Mouse (Mus musculus): ENCODE results near the gene Hoxa3.
A peak's percentile ranks its signal among the peaks of the same experiment; 100 is the strongest.

Gene Hoxa3

DNA sequence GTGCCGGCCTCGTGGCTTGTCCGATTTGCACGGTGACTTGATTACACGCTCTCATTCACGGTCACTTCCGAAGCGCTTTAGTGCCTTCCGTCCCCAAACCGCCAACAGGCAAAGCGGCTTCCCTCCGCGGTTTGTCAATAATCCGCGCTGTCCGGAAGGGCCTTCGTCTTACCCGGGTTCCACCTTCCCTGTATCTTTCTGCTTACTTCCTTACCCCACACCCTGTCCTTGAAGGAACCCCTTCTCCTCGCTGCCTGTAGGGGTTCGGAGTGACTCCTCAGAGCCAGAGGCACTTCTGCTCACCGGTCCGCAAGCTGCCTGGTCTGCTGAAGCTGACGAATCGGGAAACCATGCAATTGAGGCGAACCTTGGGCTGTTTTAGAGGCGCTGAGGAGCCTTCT is 33.3 kb upstream of the Hoxa3 start:
- DNase-seq = no peak

DNA sequence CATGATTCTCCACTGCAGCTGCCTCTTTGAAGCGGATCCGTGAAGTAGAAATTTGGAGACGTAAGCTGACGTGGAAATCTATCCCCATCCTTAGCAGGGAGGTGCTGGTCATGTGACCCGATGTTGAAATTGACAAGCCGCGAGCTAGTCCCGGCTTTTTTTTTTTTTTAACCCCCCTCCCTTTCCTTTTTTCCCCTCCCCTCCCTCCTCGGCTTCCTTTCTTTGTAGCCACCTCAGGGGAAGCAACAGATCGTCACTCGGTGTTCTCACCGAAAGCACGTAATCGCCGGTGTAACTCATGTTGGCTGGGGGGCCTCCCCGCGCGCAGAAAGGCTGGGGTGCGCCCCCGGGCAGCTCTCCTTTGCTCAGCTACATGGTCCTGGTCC is 32.6 kb upstream of the Hoxa3 start, which contains the start of gene Hoxa11:
Hoxa11 (minus strand) TSS at position 54 of the 386 bp plus-strand sequence.
- no peak for DNase-seq

DNA sequence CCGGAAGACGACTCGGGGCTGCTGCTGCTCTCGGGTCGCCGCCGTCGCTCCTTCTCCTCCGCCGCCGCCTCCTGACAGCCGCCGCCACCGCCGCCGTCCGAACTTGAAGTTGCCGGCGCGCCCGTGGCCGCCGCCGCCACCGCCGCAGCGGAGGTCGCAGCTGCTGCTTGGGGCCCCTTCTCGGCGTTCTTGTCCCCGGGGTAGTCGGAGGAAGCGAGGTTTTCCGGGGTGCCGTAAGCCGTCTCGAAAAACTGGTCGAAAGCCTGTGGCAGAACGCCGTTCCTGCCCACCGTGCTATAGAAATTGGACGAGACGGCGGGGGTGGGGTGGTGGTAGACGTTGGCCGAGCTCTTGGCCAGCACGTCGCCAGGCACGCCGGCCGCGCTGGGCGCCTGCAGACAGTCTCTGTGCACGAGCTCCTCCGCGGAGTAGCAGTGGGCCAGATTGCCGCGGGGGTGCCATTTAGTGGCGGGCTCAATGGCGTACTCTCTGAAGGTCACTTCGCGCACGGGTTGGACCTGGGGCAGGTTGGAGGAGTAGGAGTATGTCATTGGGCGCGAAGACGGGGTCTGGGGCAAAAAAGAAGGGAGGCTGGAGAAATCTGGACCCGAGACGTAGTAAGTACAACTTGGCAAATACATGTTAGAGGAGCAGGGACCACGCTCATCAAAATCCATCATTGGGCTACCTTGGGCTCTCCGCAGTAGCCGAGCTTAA is 32.1 kb upstream of the Hoxa3 start:
- no peak for DNase-seq

DNA sequence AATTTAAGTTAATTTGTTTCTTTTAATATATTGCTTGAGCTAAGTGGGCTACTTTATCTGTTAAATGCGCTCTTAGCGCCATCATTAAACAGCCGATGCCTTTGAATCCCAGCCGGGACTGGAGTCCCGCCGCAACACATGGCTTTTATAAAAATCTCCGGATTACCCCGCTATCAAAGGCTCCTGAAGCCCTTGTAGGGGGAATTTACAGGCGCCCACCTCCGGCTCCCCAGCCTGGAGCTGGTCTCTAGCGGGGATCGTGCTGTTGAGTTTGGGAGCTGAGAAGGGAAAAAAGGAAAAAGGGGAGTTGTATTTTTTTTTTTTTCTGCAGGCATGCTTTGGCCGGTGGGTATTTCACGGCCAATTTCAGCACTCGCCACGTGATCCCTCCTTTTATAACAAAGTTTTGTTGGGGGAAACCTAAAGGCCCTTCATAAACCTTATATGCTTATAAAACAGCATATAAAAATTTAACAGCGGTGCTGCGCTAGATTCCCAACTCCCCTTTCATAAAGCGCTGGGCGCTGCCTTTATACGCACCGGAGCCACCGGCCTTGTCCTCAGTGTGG is 31.4 kb upstream of the Hoxa3 start:
- DNase-seq = no peak

DNA sequence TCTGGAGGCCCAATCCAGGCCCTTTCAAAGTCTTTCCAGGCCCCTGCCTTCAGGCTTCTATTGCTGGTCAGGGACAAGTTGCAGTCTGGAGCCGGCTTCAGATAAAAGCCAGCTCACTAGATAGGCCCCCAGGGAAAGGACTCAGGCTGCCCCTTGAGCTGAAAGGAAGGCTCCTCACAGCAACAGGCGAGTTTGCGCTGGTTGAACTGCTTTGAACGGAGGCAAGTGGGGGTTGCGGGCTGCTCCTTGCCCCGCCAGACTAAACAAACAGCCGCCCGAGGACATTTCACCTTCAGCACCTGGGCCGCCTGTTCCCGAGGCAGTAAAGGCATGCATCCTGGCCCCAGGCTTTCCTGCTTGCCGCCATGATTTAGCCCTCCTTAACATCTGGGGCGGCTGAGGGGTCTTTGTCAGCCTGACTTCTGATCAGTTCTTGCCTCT is 30.6 kb upstream of the Hoxa3 start:
- no peak for DNase-seq

DNA sequence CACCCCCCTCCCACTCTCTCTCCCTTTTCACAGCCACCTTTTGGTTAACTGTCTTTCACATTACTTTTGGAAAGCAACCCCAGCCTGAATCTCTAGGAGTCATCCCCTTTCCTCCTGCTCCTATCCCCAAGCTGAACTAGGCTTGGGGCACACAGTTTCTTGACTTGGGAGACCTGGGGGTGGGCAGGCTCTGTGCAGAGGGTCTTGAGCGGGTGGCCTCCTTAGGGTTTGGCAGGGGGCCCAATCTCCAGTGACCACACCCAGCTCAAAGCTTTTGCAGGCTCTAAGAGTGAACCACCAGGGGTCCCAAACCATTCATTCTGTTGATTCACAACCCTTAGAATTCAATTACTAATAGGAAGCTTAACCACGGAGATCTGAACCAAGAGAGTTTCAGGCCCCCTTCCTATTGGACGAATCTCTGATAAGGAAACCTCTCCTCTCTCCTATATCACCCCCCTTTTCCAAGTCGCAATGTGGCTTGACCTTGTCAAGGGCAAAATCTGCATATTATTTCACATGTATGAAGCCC is 29.7 kb upstream of the Hoxa3 start:
- no peak for DNase-seq

DNA sequence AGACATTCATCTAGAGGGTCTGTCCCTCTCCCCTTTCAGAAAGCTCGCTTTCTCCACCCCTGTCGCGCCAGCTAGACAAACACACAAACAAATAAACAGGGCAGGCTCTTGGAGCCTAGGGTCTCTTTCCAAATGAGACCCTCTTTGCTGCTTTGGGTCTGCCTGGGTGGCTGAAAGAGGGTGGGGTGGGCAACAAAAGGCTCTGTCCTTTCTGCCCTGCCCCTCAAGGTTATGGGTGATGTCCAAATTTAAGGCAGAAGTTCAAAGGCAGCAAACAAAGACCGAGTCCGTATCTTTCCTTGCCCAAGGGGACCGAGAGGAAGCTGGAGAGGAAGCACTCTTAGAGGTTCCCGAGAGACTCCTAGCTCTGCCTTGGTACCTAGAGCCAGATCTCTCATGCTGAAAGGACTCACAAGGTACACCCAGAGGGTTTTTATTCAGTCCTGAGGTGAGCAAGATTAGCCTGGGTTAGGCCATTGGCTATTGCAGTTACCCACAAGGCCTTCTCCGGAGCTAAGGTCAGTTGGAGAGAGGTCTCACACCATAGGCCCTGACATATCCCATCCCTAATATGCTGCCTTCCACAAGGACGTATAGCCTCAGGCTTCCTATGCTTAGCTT is 28.0 kb upstream of the Hoxa3 start:
- no peak for DNase-seq

DNA sequence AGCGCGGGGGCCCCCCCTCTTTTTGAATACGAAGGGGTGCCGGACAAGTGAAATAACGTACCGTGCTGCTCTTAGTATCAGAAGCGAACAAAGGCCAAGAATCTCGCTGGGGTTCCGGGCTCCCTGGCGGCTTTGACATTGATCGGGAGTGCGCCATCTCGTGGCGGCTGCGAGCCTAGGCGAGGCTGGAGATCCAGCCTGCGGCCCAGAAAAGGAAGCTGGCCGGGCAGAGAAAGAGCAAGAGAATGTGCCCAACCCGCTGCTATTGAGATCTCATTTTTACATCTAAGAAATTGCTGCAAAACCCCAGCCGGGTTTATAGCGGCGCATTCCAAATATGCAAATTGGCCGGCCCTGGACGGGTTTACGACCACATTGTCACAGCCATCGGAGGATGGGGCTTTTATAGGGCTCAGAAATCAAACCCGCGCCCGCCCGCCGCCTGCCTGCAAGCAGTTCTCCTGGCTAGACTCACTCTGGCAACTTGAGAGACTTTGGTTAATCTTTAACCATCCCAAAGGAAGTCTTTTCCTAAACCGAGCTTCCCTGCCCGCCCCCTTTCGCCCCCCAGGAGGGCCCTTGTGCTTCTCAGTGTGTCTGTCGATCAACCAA is 27.4 kb upstream of the Hoxa3 start, which contains the start of gene Hoxa10:
Hoxa10 (minus strand) TSS at position 466 of the 612 bp plus-strand sequence.
- DNase-seq = peak; percentile 74

DNA sequence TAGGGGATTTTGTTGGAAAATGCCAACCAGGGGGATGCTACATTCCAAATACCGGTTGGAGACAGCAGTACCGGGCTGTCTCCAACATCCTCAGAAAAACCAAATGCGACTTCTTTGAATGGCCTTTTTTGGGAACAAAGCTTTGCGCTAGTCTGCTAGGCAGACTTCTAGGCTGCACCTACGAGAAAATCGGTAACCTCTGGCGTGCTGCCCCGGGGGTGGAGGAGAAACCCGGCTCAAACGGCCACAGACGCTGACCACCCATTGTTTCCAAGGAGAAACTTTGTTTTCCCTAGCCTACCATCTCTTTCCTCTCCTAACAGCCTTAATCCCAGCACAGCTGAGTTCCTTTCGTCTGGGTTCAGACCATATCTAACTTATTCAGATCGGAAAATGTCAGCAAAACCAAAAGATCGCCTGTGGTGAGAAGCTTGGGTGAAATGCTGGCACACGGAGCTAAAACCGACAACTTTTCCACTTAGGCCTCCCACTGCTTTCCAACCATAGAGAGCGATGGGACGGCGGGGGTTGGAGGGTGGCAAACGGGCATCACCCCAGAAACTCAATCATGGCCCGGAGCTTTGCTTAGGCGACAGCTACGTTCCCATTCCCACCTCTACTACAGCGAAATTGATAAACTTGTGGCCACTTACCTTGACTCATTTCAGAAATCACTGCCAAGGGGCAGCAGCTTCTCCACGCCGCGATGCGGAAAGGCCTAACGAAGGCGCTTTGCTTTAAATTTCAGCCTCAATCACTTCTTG is 26.7 kb upstream of the Hoxa3 start:
- no peak for DNase-seq

DNA sequence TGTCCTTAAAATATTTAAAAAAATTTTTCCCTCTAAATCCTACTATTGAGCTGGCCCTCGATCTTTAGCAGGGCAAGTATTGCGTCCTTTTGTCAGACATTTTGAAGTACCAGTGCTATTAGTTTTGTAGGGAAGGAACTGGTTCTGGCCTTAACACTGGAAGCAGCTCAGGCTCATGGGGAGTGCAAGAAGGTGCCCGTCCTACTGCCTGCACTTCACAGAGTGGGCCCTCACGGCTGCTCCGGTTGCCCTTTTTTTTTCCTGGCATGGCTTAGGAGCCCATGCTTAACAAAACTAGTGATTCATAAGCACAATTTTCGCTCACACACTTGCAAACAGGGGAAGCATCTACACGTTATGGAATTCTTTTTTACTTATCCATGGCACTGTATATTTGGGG is 25.8 kb upstream of the Hoxa3 start:
- DNase-seq = no peak

DNA sequence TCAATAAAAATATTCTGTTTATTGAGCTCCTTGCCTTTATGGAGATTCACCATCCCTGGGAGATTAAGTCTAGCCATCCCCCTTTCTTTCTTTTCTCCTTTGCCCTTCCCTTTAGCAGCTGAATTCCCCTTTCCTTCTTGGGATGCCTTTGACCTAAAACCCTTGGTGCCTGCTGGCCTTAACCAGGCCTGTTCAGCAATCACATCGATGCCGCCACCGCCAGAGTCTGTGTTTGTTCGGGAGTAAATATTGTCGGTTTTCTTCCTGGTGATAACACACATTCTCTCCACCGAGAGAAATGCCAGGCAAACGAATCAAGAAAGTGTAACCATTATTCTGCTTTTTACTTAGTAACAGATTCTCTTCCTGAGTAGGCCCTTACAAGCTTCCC is 25.0 kb upstream of the Hoxa3 start:
- no peak for DNase-seq

DNA sequence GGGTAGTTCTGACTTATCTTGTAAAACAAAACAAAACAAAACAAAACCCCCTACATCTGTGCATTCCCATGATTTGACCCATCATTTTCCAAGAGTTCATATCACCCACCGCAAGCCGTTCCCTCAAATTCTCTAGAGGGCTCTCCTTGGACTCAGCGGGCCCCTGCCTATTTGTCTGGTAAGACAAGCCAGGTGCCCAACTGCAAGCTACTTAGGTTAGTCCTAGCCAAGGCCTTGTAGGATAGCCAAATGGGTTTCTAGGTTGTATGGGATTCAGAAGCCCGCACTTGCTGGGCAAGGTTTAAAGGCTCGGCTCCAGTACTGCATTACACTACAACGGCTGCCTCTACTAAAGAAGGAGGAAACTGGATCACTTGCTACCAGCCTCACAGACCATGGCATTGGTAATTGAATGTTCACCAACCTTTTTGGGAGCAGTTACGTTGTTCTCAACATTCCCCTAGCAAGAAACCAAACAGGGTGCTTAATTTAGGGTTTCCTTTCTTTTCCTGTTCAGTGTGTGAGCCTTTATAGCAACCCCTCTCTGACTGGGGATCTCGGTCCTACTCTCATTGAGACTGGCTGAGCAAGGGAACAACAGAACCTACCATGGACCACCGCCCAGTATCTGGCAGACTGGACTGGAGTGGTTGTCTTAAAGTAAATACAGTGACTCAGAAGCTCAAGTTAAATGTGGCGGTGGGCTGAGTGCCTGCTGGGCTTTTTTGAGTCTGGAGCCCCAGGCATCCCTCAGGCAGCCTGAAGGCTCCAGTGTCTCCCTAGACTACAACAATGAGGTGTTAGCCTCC is 24.4 kb upstream of the Hoxa3 start:
- DNase-seq = no peak

DNA sequence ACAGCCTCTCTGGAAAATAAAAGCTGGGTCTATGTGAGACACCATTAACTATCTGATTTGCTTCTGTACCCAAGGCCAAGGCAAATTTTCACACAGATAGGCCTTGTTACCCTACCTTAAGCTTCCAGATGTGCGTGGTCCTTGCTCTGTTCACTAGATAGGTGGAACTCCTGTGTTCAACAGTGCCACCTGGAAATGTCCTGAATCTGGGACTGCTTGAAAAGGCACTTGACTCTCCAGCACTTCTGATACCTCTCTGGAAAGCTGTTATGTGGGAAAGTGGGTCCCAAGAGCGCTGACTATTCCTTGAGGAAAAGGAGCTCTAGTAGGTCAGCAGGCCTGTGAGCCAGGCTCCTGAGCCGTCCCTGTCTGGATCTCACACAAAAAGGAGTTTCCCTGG is 23.7 kb upstream of the Hoxa3 start:
- no peak for DNase-seq

DNA sequence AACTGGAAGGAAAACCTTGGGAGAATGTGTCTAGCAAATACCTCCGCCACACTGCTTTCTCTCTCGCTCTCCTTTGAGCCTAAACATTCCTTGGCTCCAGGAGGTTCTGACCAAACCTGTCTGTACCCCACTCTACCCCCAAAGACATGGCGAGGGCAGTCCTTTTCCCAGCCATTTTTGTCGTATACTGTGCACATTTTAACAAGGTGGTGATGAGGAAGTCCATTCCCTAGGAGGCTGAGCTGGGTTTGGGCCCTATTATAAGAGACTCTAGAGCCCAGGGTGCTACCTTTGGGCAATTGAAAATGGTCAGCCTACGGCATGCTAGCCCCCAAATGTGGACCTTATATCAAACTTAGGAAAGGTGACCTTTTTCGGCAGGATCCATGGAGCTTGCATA is 22.7 kb upstream of the Hoxa3 start:
- no peak for DNase-seq

DNA sequence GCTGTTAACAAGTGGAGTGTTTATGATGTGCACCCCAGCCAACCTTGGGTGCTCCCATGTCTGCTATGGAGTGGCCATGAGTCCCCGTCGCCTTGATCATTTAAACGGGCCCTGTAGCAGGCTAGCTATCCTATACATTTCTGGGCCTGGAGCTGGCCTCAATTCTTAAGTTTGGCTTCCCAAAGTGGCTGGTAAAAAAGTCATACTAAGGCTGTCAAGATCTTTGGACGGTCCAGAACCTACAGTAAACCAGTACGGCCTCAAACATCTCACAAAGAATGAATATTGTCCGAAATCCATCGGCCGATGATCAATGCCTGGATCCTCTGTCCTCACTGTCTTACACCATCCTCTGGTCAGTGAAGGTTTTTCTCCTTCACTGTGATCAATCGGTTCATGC is 22.1 kb upstream of the Hoxa3 start:
- no peak for DNase-seq

DNA sequence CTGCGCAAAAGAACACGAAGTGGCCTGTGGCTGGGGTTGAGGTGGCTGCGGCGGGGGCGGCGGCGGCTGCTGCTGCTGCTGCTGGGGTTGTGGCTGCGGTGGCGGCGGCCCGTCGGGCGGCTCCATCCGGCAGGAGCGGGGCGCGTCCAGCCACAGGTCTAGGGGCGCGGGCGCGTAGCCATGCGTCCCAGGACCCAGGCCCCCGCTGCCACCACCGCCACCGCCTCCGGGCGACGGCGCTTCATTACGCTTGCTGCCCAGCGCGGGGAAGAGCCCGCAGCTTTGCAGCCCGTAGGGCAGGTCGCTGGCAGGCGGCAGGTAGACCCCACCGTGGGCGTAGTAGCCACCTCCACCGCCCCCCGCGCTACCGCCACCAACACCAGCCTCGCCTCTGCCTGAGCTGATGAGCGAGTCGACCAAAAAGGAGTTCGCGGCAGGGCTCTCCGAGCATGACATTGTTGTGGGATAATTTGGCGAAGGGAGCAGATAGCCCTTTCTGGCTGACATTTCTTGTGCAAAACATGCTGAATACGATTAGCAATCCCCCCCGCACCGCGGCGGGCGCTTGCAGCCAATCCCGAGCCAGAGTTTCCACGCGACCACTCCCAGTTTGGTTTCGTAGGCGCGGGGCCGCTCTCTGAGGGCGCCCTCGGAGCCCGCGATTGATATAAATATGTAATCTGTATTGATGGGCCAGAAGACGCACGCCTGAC is 21.4 kb upstream of the Hoxa3 start:
- no peak for DNase-seq

DNA sequence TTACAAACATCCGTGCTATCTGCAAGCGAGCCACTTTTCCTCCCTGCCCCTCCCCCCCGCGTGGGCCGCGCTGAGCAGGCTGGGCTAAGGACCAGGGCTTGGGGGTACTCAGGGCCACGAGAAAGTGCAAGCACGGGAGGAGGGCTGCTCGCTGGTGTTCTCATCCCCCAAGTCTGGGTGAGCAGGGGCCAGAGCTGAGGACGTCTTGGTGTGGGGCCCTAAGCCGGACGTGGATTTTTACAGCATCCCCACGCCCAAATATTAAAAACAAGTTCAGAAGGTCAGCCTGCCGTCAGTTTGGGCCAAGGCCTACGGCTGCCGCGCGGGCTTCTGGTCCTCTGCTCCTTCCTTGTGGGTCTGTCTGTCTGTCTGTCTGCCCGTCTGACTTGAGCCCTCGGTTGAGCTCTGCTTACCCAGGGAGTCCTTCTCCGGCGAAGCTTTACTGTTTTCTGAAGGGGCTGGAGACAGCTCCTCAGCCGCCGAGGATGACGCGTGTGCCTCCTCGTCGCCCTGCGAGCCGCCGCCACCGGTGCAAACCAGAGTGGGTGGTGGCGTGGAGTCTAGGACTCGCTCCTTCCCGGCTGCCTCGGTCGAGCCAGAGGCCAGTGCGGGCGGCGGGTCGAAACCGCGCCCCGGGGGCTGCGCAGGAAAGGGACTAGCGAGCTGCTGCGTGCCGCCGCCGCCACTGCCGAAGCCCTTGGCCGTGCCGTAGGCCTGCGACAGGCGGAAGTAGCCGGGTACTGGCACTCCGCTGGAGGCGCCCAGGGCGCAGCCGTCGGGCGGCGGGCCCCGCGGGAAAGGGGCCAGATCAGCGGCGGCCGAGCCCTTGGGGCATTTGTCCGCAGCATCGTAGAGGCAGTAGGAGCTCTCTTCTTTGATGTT is 20.7 kb upstream of the Hoxa3 start:
- DNase-seq = no peak

DNA sequence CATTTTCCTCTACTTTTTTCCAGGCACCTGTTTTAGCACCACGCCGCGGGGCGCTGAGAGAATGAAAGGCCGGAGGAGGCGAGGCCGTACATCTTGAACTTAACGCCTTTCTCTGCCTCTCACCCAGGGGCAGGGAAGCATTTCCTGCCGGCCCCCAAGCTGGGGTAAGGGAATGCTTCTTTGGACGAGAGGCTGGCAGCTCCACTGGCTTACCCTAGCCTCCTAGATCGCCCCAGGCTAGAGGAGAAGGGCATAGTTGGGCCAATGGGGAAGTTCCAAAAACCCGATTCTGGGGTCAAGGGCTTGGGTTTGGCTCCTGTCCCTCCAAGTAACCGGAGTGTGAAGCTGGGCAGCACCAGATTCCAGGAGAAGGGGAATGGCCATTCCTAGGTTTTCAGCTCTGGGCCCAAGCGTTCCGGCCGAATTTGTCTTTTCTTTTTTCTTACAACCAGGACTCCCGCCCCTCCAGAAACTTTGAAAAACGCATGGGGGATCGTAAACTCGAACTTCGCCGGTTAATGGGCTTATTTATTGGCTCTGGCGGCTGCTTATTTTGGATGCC is 19.9 kb upstream of the Hoxa3 start:
- DNase-seq = no peak

DNA sequence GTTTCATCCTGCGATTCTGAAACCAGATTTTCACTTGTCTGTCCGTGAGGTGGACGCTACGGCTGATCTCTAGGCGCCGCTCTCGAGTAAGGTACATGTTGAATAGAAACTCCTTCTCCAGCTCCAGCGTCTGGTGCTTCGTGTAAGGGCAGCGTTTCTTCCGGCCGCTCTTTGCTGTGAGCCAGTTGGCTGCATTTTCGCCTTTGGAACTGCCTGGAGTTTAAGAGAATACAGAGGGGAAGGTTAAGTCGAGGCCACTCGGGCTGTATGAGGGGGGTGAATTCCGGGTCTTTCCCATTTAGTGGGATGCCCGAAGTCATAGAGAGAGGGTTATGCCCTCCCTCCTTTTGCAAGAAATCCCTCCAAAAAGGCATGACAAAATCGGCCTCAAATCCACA is 19.4 kb upstream of the Hoxa3 start:
- DNase-seq = no peak
